Mouse (Mus musculus) stomach, embryonic 16.5 days (tissue): ENCODE results near the gene Elavl3. TPM values are rescaled to one million over a fixed set of nuclear protein-coding genes. Genes with fewer than 3 reads are reported as not detected.
A peak's percentile ranks its signal among the peaks of the same experiment; 100 is the strongest.

Experiments
- ATAC-seq: fragments of 200-750 bp; cut with Nextera tagmentation; 2 replicates; pipeline ENCODE4 v1.8.0; 2017; ENCODE audit warnings: moderate number of reproducible peaks, moderate TSS enrichment; ENCODE audit not compliant: insufficient read depth, low FRiP score
- H3K27ac ChIP-seq: fragments of 300-500 bp; sonication (generic); 2 replicates; pipeline ENCODE4 v1.5.1; 2014; ENCODE audit warnings: low read length
- H3K27me3 ChIP-seq: fragments of 300-500 bp; sonication (generic); 2 replicates; pipeline ENCODE4 v1.6.1; 2014; ENCODE audit warnings: low read length, control low read depth, mixed read lengths; ENCODE audit not compliant: control insufficient read depth, insufficient read depth
- H3K36me3 ChIP-seq: fragments of 300-500 bp; sonication (generic); 2 replicates; pipeline ENCODE4 v1.6.1; 2014; ENCODE audit warnings: low read length; ENCODE audit not compliant: control insufficient read depth, insufficient read depth
- H3K4me1 ChIP-seq: fragments of 300-500 bp; sonication (generic); 2 replicates; pipeline ENCODE4 v1.6.1; 2014; ENCODE audit warnings: low read length, control low read depth, mixed read lengths; ENCODE audit not compliant: control insufficient read depth, insufficient read depth
- H3K4me2 ChIP-seq: fragments of 300-500 bp; sonication (generic); 2 replicates; pipeline ENCODE4 v1.6.1; 2014; ENCODE audit warnings: low read depth, low read length, mixed read lengths
- H3K4me3 ChIP-seq: fragments of 300-500 bp; sonication (generic); replicated peaks from 2 replicates; pipeline ENCODE4 v1.5.1; 2014; ENCODE audit warnings: mild to moderate bottlenecking, low read length
- H3K9ac ChIP-seq: fragments of 300-500 bp; sonication (generic); 2 replicates; pipeline ENCODE4 v1.6.1; 2014; ENCODE audit warnings: low read length
- H3K9me3 ChIP-seq: fragments of 300-500 bp; sonication (generic); replicated peaks from 2 replicates; pipeline ENCODE4 v1.6.1; 2016; ENCODE audit warnings: low read length, control low read depth; ENCODE audit not compliant: control insufficient read depth
- WGBS: fragments of 180-500 bp; shearing (Covaris S2); extraction: QIAGEN DNeasy Blood & Tissue Kit; methylation state at CpG from one replicate; pipeline ENCODE4 v1.1.7; 2014; 5-methylcytosine and 5-hydroxymethylcytosine counted together
- polyA plus RNA-seq: library from polyadenylated mRNA; unstranded; fragments of >200 nt; fragmentation: Nextera tagmentation; extraction: Ambion mirVana; gene quantifications from 2 replicates; pipeline ENCODE4 v1.2.1, GENCODE M21; 2015

Gene Elavl3
- polyA plus RNA-seq, 1 experiment from 2014 or later, result 2.1 TPM

- Histone ChIP-seq H3K27ac (no peak overlapping the region), H3K4me1 (no peaks in the 10 kb centered on the region), H3K36me3 (no peaks in the 10 kb centered on the region), H3K27me3 (no peaks in the 10 kb centered on the region), H3K4me2 (no peak overlapping the region), H3K4me3 (no peak overlapping the region), H3K9me3 (no peaks in the 10 kb centered on the region), H3K9ac (no peak overlapping the region)
- 84% methylated on average over 9 of the region's 9 CpGs for WGBS
- ATAC-seq, result no peak
Measured at GRCm38 (mm10) chr9:22030386-22030785, 21.4 kb downstream of the Elavl3 start.

DNA sequence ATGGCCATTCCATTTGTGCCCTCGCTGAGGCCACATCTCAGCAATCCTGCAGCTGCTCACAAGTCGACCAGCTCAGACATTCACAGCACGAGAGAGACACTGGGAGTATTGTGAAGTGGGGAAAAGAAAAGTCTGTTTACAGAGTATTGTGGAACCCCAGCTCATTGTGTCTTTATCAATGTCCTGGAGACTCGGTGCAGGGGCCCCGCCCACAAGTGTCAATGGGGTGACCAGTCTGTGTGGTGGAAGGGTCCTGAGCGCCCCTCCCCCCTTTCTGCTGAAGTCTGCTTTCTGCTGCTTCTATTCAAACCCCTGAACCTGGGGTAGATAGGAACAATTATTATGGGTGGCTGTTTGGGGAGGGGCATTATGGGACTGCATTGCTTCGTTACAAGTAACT, 23.4 kb downstream of the Elavl3 start:
- Histone ChIP-seq H3K9ac (no peak overlapping the region), H3K4me1 (no peaks in the 10 kb centered on the region), H3K36me3 (no peaks in the 10 kb centered on the region), H3K9me3 (no peaks in the 10 kb centered on the region), H3K27me3 (no peaks in the 10 kb centered on the region), H3K4me3 (no peak overlapping the region), H3K27ac (no peak overlapping the region), H3K4me2 (no peak overlapping the region)
- 50% methylated on average over 7 of the region's 7 CpGs for whole genome bisulfite sequencing
- ATAC-seq, result 0 out of 2 replicates have a peak, but pooled peaks have one; percentile 29

DNA sequence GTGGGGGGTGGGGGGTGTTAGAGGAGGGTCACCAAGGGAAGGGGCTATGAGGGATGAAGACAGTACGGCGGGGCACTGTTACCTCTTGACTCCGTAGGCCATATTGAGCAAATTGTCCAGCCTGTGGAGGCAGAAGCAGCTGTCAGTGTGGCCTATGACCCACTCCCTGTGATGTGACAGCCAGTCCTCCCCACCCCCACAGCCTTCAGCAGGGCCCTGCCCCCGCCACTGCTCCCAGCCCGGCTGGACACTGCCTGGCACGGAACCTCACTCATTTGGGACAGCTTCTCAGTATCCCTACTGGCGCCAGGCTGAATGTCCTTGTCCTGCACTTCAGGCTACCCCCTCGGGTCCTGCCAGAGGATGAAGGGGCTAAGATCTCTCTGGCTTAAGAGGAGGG, 27.2 kb downstream of the Elavl3 start:
- whole genome bisulfite sequencing, result 51% methylated on average over 8 of the region's 8 CpGs
- H3K4me3 ChIP-seq, result no peak overlapping the region
- no peaks in the 10 kb centered on the region for H3K36me3 ChIP-seq
- no peaks in the 10 kb centered on the region for H3K9me3 ChIP-seq
- H3K9ac ChIP-seq, result no peak overlapping the region
- no peak overlapping the region for H3K4me2 ChIP-seq
- no peak for ATAC-seq
- no peaks in the 10 kb centered on the region for H3K27me3 ChIP-seq
- no peaks in the 10 kb centered on the region for H3K4me1 ChIP-seq
- H3K27ac ChIP-seq, result no peak overlapping the region

DNA sequence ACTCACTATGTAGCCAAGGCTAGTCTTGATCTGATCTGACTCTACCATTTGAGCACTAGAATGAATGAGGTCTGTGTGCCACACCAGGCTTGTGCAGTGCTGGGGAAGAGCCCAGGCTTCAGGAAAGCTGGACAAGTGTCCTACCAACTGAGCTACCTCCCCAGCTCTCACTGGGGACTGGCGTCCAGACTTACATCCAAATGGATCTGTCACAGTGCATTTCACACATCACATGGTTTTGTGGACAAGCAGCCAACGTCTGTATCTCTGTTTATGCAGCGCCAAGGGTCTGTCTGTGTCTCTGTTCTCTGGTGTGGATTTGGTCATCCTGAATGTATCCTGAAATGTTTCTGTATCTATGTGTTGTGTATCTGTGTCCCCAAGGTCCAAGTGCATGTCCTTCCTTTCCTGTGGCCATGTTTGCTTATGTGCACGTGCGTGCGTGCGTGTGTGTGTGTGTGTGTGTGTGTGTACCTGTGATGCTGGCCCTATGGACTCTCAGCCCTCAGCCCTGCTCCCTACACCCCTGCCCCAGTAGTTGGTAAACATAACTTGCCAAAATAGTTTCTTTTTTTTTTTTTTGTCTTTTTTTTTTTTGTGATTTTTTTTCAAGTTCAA, 34.5 kb downstream of the Elavl3 start:
- H3K27ac ChIP-seq, result no peak overlapping the region
- H3K9ac ChIP-seq, result no peak overlapping the region
- no peaks in the 10 kb centered on the region for H3K9me3 ChIP-seq
- H3K4me2 ChIP-seq, result no peak overlapping the region
- H3K27me3 ChIP-seq, result no peaks in the 10 kb centered on the region
- peaks cover 18% of the 10 kb centered on the region for H3K36me3 ChIP-seq
- H3K4me1 ChIP-seq, result no peaks in the 10 kb centered on the region
- no peak for ATAC-seq
- 65% methylated on average over 7 of the region's 7 CpGs for WGBS
- H3K4me3 ChIP-seq, result no peak overlapping the region

GRCm38 (mm10) chr9:22016245-22016644, 35.6 kb downstream of the Elavl3 start:
- Histone ChIP-seq H3K9ac (no peak overlapping the region), H3K27ac (no peak overlapping the region), H3K36me3 (peaks cover 28% of the 10 kb centered on the region), H3K4me1 (no peaks in the 10 kb centered on the region), H3K27me3 (no peaks in the 10 kb centered on the region), H3K4me3 (no peak overlapping the region), H3K9me3 (no peaks in the 10 kb centered on the region), H3K4me2 (no peak overlapping the region)
- no peak for ATAC-seq
- 59% methylated on average over 10 of the region's 10 CpGs for WGBS

DNA sequence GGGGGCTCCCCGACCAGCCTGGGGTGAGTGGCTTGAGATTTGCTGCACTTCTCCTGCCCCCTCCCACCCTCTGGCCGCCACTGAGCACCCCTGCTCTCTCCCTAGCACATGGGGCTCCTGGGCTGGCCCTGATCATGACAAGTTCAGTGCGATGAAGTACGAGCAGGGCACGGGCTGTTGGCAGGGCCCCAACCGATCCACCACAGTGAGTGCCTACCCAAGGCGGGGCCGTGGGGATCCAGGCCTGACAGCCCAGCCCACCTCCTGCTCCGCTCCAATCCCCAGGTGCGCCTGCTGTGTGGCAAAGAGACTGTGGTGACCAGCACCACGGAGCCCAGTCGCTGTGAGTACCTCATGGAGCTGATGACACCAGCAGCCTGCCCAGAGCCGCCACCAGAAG, 39.1 kb downstream of the Elavl3 start:
- 93% methylated on average over 13 of the region's 13 CpGs for WGBS

DNA sequence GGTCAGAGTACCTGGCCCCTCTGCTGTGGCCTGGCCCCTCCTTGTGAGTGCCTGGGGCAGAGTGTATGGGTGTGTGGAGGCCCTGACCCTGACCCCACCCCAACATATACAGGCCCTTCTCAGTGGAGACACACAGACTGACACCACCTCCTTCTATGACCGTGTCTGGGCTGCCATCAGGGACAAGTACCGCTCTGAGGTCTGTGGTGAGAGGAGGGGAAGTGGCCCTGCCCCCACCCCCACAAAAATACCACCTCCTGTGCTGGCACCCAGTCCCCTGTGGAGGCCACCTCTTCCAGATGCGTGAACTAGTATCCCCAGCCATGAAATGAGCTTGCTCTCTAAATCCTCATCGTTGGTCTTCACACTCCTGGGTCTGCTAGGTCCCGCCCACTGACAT, 40.8 kb downstream of the Elavl3 start:
- H3K27me3 ChIP-seq, result no peaks in the 10 kb centered on the region
- H3K27ac ChIP-seq, result no peak overlapping the region
- no peak; the same call in 1 of the 2 replicates for ATAC-seq
- 85% methylated on average over 5 of the region's 5 CpGs for WGBS
- peaks cover 41% of the 10 kb centered on the region for H3K36me3 ChIP-seq
- H3K4me2 ChIP-seq, result no peak overlapping the region
- H3K4me1 ChIP-seq, result no peaks in the 10 kb centered on the region
- H3K9me3 ChIP-seq, result no peaks in the 10 kb centered on the region
- no peak overlapping the region for H3K9ac ChIP-seq
- no peak overlapping the region for H3K4me3 ChIP-seq

More for the DNA sequence above, 39.1 kb downstream of the Elavl3 start:
- Histone ChIP-seq H3K4me1 (no peaks in the 10 kb centered on the region), H3K27ac (no peak overlapping the region), H3K4me3 (no peak overlapping the region), H3K4me2 (no peak overlapping the region), H3K9me3 (no peaks in the 10 kb centered on the region), H3K36me3 (peaks cover 41% of the 10 kb centered on the region), H3K9ac (no peak overlapping the region), H3K27me3 (no peaks in the 10 kb centered on the region)
- ATAC-seq, result 0 out of 2 replicates have a peak, but pooled peaks have one; percentile 6

DNA sequence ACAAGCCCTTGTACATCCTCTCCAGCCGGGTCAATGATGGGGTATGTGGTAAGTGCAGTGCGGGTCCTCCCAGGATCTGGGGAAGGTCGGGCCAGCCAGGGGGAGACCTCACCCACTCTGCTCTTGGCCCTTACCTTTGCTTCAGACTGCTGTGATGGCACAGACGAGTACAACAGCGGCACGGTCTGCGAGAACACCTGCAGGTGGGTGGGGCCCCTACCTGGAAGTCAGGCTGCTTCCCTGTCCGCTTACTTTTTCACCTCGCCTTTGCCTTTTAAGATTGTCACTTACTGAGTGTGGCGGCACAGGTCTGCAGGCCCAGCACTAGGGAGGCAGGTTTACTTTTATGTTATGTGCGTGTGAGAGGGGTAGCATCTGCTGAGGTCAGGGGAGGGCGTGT, 47.3 kb downstream of the Elavl3 start:
- peaks cover 7% of the 10 kb centered on the region; the same call in 1 of the 2 replicates for H3K36me3 ChIP-seq

DNA sequence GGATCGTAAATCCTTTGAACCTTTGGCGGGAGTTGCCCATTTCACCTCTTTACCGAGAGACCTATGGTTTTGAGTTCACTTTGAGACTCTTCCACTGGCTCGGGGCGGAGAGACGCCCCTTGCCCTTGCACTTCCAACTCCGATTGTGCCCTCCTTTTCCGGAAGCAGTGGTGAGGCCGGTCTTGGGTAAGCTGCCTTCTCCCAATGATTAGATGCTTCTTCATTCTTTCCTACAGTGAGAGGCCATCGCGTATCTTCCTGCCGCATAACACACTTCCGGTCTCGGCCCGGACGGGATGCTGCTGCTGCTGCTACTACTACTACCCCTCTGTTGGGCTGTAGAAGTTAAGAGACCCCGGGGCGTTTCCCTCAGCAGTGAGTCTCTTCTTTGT, 48.7 kb downstream of the Elavl3 start:
- peak overlapping the region; percentile 79 for H3K4me3 ChIP-seq
- peak overlapping the region; percentile 69 for H3K27ac ChIP-seq
- no peaks in the 10 kb centered on the region for H3K36me3 ChIP-seq
- no peak for ATAC-seq
- peak overlapping the region; percentile 69 for H3K9ac ChIP-seq
- peaks cover 15% of the 10 kb centered on the region for H3K4me1 ChIP-seq
- no peaks in the 10 kb centered on the region for H3K27me3 ChIP-seq
- no peaks in the 10 kb centered on the region for H3K9me3 ChIP-seq
- under 1% methylated on average over 18 of the region's 18 CpGs for WGBS
- H3K4me2 ChIP-seq, result peak overlapping the region; percentile 76

More for the DNA sequence above, 47.3 kb downstream of the Elavl3 start:
- no peak overlapping the region for H3K9ac ChIP-seq
- H3K27me3 ChIP-seq, result no peaks in the 10 kb centered on the region
- no peak overlapping the region for H3K4me2 ChIP-seq
- H3K9me3 ChIP-seq, result no peaks in the 10 kb centered on the region
- H3K4me3 ChIP-seq, result no peak overlapping the region
- ATAC-seq, result no peak
- WGBS, result 84% methylated on average over 12 of the region's 12 CpGs
- peaks cover 15% of the 10 kb centered on the region for H3K4me1 ChIP-seq
- H3K27ac ChIP-seq, result no peak overlapping the region
